Mouse (Mus musculus): Measurements from ENCODE around the gene S100a3. TPM values are rescaled to one million over a fixed set of nuclear protein-coding genes. Genes with fewer than 3 reads are reported as not detected.

Gene S100a3
- total RNA-seq, 2 experiments from 2014 or later = not detected

DNA sequence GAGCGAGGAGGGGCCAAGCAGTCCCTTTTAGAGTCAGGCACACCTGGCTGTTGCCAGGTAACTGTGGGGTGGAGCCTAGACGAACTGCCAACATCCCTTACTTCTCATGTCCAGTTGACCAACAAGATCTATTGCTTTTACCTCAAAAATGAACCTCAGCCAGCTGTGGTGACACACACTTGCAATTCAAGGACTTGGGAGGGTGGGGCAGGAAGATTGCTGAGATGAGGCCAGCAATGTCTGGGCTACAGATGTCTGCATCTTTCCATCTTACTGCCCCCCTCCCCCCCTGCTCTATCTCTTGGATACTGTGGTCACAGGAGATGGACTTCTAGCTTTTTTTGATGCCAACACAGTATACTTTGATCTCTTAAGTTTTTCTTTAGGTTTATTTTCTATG lies 8.1 kb upstream of the S100a3 start:
- intact Hi-C loops (cut with DNase I) = no loop called here
- DNase-seq = no peak

DNA sequence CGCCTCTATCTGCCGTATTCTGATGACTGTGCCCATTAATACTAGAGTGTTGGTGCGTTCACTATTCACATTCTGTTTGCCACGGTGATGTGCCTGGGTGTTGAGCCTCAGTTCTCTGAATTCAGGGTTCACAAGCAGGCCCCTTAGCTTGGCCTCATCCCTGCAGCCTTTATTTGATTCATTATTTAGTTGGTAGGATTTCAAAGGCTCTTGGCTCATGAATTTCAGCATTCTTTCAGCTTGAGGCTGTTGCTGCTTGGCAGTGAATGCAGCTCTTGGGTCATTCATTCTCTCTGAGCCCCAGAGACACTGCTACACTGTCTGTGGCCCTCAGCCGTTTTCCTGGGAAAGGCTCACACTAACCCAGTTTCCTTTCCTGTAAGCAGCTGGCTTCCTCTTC lies 4.4 kb upstream of the S100a3 start:
- peak in 1 of 2 experiments; percentile 44 for DNase-seq
- intact Hi-C loops (cut with DNase I) = no loop called here

DNA sequence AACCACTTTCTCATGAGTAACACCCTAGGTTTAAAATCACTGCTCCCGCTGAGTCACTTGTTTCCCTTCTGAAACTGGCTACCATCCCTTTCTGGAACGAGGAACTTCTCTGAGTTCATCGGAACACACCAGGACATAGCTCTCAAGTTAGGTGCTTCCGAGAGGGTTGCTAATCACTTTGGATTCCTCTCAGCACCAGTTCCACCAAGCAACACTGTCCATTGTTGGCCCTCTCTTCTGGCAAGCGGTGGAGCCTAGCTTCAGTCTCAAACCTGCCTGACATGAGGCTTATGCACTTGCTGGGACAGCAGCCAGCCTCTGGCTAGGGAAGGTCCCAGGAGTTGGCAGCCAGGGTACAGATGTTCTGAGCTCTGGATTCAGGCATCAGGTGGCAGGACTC lies 14.3 kb downstream of the S100a3 start:
- DNase-seq = peak; percentile 27 to 49
- intact Hi-C loops (cut with DNase I) = no loop called here

DNA sequence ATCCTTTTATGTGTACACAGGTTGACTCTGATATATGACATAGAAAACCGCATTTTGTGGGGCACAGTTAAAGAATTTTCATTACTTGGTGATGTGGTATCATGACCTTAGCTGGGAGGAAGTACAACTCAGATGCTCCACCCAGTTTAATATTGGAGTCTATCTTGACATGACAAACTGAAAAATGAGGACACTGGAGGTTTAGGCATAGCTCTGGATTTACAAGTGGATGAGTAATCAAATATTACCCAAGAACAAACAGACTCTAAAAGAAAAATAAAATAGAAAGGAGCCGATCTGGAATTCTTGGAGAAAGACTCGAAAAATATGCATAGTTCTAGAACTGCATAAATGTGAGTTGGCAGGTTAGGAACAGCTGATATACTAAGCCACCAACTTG lies 14.9 kb downstream of the S100a3 start:
- no peak for DNase-seq
- intact Hi-C loops (cut with DNase I) = no loop called here

DNA sequence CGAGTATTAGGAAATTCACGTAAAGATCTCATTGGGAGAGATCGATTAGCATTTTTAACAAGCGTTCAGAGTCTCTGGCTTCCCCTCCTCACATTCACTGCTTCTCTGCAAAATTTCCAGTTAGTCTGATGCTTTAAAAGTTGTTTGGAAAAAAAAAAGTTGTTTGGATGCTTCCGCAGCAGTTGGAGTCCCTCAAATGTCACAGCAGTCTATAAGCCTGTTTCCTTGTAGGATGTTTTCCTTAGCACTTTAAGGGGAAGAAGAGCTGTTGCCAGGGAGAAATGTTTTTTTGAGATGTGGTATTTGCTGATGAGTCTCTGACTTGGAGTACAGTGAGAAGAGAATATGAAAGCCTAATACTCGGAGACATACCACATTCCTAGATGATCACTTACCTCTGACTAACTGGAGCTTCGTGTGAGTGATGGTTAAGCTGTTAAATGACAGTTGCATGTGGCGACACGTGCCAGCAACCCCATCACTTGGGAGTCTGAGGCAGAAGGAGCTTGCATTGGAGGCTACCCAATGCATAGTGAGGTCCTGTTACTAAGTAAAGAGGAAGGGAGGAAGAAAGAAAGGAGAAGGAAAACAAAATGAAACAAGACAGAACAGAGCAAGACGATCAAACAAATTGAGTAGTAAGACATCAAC lies 16.1 kb downstream of the S100a3 start:
- intact Hi-C loops (cut with DNase I) = no loop called here
- DNase-seq = no peak

- no peak for DNase-seq
- intact Hi-C loops (cut with DNase I) = no loop called here
Observed at GRCm38 (mm10) chr3:90579433-90579832, 19.1 kb downstream of the S100a3 start.

DNA sequence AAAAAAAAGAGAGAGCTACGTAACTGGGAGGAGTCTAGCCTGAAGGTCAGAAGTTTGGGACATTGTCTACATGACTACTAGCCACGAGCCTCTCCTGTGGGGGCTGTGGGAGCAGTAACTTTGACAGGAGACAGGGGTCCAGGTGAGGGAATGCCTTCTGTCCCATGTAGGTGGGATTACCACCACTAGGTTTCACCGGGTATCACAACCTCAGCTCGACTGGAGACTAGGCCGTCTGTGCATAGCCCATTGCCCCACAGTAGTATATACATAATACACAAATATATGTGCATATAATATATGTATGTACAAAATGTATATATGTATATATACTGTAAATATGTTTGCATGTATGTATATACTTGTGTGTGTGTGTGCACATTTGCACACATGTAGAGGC lies 20.8 kb downstream of the S100a3 start:
- no peak for DNase-seq
- intact Hi-C loops (cut with DNase I) = loop anchor here (5.0 kb wide), 1 partner anchor 39 kb away; no protein-coding TSS in a partner anchor

DNA sequence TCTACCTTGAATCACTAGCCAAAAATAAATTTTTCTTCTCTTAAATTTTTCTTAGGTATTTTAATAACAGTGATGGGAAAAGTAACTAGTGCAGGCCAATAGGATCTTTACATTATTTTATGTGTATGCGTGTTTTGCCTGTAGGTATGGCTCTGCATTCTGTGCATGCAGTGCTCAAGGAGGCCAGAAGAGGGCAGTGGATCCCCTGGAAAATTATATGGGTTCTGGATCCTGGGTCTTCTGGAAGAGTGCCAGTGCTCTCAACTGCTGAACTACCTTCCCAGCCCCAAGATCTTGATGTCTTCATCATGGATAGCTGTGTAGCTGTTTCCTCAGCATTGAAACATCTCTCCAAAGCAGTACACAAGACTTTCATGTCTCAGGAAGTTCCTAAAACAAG lies 21.8 kb downstream of the S100a3 start:
- no peak for DNase-seq
- intact Hi-C loops (cut with DNase I) = loop anchor here (5.0 kb wide), 1 partner anchor 40 kb away; no protein-coding TSS in a partner anchor

DNA sequence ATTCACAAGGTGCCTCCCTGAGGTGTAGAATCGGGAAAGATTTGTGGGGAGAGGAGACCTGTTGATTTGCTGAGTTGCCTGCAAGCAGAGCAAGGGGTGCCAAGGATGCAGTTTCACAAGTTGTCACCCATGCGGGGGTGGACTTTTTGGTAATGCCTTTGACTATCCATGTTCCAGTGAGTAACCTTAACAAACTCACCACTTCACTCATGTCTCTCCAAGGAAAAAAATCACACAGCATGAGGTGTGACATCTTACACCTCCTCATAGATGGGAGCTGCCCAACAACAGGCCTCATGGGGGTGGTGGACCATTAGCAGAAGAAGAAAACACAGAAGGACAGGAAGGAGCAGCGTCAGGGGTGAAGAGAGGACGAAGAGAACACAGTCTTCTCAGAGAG lies 22.2 kb downstream of the S100a3 start:
- DNase-seq = no peak
- intact Hi-C loops (cut with DNase I) = loop anchor here (5.0 kb wide), 1 partner anchor 40 kb away; no protein-coding TSS in a partner anchor

DNA sequence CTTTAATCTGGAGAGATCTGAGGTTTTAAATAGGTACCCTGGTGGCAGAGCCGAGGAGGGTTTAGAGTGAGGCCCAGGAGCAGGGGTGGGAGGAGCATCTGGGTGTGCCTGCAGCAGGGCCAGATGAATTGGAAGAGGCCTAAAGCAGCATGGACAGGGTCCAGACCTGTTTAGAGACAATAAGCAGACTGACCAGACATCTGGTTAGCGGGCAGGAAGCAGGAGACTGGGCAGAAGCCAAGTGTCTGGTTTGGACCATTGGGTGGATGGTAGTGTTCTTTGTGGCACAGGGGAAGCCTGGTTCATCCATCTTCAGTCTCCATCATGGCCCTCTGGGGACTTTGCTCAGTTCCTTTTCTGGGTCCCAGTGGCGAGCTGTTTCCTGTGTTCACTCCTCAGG lies 23.5 kb downstream of the S100a3 start:
- intact Hi-C loops (cut with DNase I) = loop anchor here (2.0 to 5.0 kb wide), 2 partner anchors 42 to 59 kb away; no protein-coding TSS in a partner anchor
- peak; percentile 36 to 47 for DNase-seq

DNA sequence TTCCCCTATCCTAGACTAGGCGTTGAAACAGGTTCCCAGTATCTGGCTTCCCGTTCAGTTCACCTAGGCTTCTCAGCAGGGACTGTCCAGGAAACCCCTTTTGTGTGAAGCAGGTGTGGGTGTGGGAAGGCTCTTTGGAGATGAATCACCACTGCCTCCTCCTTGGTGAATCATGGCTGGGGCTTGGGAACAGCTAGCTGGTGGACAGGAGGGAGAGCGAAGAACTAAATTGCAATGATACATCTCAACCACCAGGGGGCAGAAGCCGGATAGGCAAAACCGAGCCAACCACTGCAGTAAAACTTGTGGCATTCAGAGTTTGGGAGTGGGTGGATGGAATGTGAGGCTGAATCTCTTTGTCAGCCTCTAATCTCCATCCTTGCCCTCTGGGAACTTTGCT lies 25.2 kb downstream of the S100a3 start:
- DNase-seq = peak; percentile 68 to 77
- intact Hi-C loops (cut with DNase I) = loop anchor here (2.0 to 5.0 kb wide), 2 partner anchors 61 to 67 kb away; partner anchors contain the start of gene S100a7a

- DNase-seq = no peak
- intact Hi-C loops (cut with DNase I) = loop anchor here (1.0 to 5.0 kb wide), 2 partner anchors 28 to 66 kb away; partner anchors contain the start of gene S100a7a
Observed at GRCm38 (mm10) chr3:90586016-90586643, 25.8 kb downstream of the S100a3 start.

DNA sequence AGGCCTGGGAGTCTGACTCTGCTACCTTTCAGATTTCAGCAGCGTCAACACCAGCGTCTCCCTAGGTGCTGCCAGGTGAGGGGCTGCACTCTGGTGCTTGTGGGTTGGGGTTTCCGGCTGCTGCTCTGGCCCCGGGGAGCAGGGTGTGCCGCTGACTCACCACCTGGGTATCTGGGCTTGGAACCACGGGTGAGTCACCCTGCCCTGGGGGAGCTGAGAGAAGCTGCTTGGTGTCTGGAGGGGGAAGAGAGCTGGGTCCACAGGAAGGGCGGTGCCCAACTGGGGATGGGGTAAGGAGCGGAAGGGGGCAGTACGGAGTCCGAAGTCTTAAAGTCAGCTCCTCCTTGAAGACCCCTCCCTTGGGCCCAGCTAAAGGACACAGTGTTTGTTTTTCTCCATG lies 26.5 kb downstream of the S100a3 start:
- intact Hi-C loops (cut with DNase I) = loop anchor here (1.0 to 5.0 kb wide), 2 partner anchors 27 to 65 kb away; partner anchors contain the start of gene S100a7a

GRCm38 (mm10) chr3:90587361-90588101 lies 27.2 kb downstream of the S100a3 start:
- DNase-seq = peak in 1 of 2 experiments; percentile 16

More for the DNA sequence above, 26.5 kb downstream of the S100a3 start:
- peak; percentile 67 to 73 for DNase-seq

GRCm38 (mm10) chr3:90589390-90589789 lies 29.0 kb downstream of the S100a3 start:
- DNase-seq = no peak
- intact Hi-C loops (cut with DNase I) = loop anchor here (5.0 kb wide), 1 partner anchor 63 kb away; the partner anchor contains the start of gene S100a7a

More at GRCm38 (mm10) chr3:90587361-90588101, 27.2 kb downstream of the S100a3 start:
- intact Hi-C loops (cut with DNase I) = loop anchor here (5.0 kb wide), 1 partner anchor 65 kb away; the partner anchor contains the start of gene S100a7a

DNA sequence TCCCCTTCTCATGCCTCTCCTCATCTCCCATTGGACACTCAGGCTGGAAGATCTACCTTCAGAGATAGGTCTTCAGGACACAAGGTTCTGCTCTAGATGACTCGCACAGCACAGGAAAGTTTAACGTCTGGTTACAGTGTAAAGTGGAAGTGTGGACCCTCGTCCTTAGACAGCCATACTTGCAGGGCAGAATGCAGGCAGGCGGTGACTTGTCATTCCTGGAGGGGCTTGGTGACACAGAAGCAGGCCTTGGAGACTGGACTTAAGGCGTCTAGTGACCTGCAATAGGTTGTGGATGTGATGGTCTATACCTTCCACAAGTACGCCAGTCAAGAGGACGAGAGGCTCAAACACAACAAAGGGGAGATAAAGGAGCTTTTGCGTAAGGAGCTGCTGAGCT lies 29.6 kb downstream of the S100a3 start, which contains the start of gene S100a2:
S100a2 (plus strand) TSS at position 301 of the 400 bp plus-strand sequence.
- intact Hi-C loops (cut with DNase I) = loop anchor here (5.0 kb wide), 1 partner anchor 62 kb away; the partner anchor contains the start of gene S100a7a
- no peak for DNase-seq

DNA sequence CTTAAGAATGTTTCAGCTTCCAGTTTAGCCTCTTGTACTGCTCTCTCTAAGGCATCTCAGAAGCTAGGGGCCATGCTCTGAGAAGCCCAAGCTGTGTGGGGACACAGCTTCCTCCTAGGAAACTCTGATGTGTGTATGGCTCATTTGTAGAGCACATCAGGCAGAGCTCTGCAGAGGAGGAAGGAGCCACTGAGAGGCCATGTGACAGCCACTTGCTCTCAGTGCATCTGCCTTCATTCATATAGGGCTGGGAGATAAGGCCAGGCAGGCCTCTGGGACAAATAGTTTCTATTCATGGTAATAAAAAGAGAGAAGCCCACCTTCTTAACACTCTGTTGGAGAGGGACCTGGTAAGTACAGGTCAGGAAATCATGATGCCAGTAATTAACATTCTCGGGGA lies 34.1 kb downstream of the S100a3 start:
- DNase-seq = no peak
- intact Hi-C loops (cut with DNase I) = no loop called here

GRCm38 (mm10) chr3:90595556-90595955 lies 35.2 kb downstream of the S100a3 start:
- no peak for DNase-seq
- intact Hi-C loops (cut with DNase I) = no loop called here

GRCm38 (mm10) chr3:90596810-90597209 lies 36.4 kb downstream of the S100a3 start:
- intact Hi-C loops (cut with DNase I) = no loop called here
- DNase-seq = no peak

DNA sequence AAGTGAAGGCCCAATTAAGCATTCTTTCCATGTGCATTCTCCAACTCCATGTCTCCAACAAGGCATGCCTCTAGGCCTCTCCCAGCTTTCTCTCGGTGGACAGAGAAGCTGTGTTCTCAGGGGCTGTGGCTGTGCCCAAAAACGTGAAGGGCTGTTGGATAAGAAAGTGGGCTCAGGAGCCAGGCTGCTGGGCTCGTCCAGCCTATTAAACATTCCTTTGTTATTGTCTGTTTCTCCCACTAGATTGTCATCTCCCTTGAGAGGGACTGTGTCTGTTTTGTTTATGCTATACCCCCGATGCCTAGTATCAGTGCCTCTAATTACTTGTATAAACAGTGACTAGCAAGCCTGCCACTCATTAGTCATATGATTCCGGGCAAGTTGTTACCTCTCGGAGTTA lies 37.4 kb downstream of the S100a3 start:
- no peak for DNase-seq
- intact Hi-C loops (cut with DNase I) = no loop called here

DNA sequence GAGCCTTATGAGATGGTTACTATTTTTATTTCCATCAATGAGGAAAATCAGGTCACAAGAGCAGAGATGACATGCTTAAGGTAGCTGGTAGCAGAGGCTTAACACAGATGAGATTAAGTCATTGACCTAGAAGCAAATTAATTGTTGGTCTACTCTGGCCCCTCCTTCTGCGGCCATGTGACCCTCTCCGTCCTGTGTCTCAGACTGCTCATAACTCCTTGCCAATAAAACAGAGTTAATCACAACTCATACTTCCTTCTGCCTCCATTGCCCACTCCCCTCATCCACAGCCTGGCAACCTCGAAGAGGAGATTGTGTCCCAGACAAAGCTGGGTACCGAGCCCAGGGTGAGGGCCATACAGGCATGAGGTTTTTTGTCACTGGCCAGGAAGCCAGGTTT lies 37.8 kb downstream of the S100a3 start:
- intact Hi-C loops (cut with DNase I) = no loop called here
- no peak for DNase-seq

All from heart, postnatal 14 days (tissue).